Mouse (Mus musculus) liver, embryonic 14.5 days (tissue): Measurements from ENCODE around the gene Notum.

Source experiments
- CTCF ChIP-seq: IDR thresholded peaks from 2 replicates; pipeline ENCODE4 v1.5.1; 2016; ENCODE audit warnings: antibody characterized with exemption, low read depth, control low read depth
- EP300 ChIP-seq: IDR thresholded peaks from 2 replicates; pipeline ENCODE4 v1.6.1; 2016; ENCODE audit warnings: antibody characterized with exemption, low read depth

DNA sequence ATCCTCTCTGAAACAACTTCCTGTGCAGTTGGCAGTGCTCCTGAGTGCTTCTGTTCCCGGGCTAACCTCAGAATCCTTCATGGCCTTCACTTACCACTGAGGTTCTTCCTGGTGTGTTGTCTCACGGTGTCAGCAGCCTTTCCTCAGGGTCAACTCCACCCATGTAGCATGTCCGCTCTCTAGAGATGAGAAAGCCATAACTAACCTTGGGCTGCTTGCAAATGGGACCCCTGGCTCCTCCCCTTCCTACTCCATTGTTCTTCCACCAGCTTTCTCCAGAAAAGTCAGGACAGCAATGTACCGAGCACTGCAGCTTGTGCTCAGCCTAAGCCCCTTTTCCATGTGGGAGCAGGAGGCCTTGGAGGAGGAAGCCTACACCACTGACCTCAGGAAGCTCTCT lies 54.2 kb downstream of the Notum start:
- TF ChIP-seq CTCF (no peak), EP300 (no peak)
